ENCODE assay signal across 8 mouse cellular contexts in the genomic region with DNA sequence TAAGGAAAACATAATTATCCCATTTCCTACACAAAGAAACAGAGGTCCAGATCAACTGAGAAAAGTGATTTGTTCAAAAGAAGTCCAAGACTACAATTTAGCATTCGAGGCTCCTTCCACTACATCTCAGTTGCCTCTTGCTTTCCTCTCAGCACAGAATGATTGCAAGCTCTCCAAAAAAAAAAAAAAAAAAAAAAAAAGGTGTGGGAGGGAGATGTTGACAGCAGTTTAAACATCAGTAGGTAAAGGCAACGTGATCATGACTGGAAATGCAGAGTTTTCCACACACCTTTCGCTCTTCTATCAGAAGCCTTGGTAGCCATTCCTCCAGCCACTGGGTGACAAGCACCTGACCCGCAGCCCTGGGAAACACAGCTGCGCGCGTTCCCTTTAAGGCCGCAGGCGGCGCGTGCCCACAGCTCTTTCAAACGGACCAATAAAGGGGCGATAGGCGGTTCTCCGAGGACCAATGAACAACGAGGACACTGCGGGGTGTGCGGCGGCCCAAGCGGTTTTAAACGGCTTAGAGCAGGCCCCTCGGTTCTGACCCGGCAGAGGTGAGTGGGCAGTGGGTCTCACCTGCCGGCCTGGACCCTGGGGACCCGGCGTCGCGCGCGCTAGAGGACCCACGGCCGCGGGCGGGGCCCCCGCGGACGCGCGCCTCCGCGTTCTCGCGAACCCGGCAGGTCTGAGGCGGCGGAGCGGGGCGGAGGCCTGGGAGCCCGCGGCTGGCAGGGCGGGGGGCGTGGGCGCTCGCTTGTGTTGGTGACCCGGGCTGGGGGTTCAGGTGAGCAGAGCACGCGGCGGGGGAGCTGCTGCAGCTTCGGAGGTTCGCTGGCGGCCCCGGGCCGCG. TPM values are rescaled to one million over a fixed set of nuclear protein-coding genes. Genes with fewer than 3 reads are reported as not detected.
DNase-seq lines count a peak whose midpoint lies in the region; ATAC-seq and TF ChIP-seq lines count a peak whose summit lies in the region.

A gene (plus strand): TSS at position 469 of the 853 bp plus-strand sequence.

- intact Hi-C loops in heart, postnatal 36 days (cut with DNase I): loop anchor here (1.0 kb wide), 1 partner anchor 11 kb away; no protein-coding TSS in a partner anchor

- peak within 1 kb of the TSS; percentile 96 for H3K9ac ChIP-seq in forebrain, embryonic 16.5 days (replicated peaks; ENCODE audit: low read depth, low read length)
- H3K9ac ChIP-seq in lung, embryonic 14.5 days: peak within 1 kb of the TSS; percentile 96

- TF ChIP-seq CTCF in G1E (IDR thresholded peaks at IDR 0.05; ENCODE audit: low read depth, low read length): no peak
- TF ChIP-seq CTCF in layer of hippocampus, adult 2 months (conservative IDR thresholded peaks at IDR 0.05): peak; percentile 78
- TF ChIP-seq CTCF in lung, embryonic 14.5 days (IDR thresholded peaks at IDR 0.05; ENCODE audit: low read depth): peak; percentile 58
- no peak for TF ChIP-seq CTCF in olfactory bulb, adult 2 months (IDR thresholded peaks at IDR 0.05; ENCODE audit: insufficient read depth, low read depth, low read length)
- 0 out of 2 replicates have a peak, but pooled peaks have one; percentile 43 for TF ChIP-seq CTCF in thymus, adult 2 months (IDR thresholded peaks at IDR 0.05; ENCODE audit: borderline replicate concordance, control insufficient read depth, extremely low read depth, insufficient read depth, low read length, poor library complexity)

- H3K4me3 ChIP-seq in G1E (ENCODE audit: low read depth, low read length): peak within 1 kb of the TSS; percentile 92
- H3K4me3 ChIP-seq in forebrain, embryonic 16.5 days (replicated peaks; ENCODE audit: low read length): peak within 1 kb of the TSS; percentile 70
- H3K4me3 ChIP-seq in layer of hippocampus, adult 2 months: peak within 1 kb of the TSS; percentile 83
- H3K4me3 ChIP-seq in lung, embryonic 14.5 days (ENCODE audit: low read depth, low read length): peak within 1 kb of the TSS; percentile 99
- H3K4me3 ChIP-seq in olfactory bulb, adult 2 months (ENCODE audit: insufficient read depth, low read depth, low read length): peak within 1 kb of the TSS; percentile 90
- peak within 1 kb of the TSS; percentile 74 for H3K4me3 ChIP-seq in thymus, adult 2 months (ENCODE audit: control insufficient read depth, insufficient read depth, low read length)

- peak within 1 kb of the TSS; percentile 86 for H3K4me2 ChIP-seq in forebrain, embryonic 16.5 days (ENCODE audit: low read length)
- H3K4me2 ChIP-seq in lung, embryonic 14.5 days: peak within 1 kb of the TSS; percentile 75

- H3K36me3 ChIP-seq in G1E (replicated peaks): peaks cover 19% of the 10 kb centered on the region
- H3K36me3 ChIP-seq in forebrain, embryonic 16.5 days (ENCODE audit: control insufficient read depth, insufficient read depth): no peaks in the 10 kb centered on the region
- peaks cover 8% of the 10 kb centered on the region; the same call in 1 of the 2 replicates for H3K36me3 ChIP-seq in lung, embryonic 14.5 days (ENCODE audit: insufficient read depth)
- no peaks in the 10 kb centered on the region for H3K36me3 ChIP-seq in thymus, adult 2 months (ENCODE audit: control insufficient read depth, insufficient read depth, low read length)

- peak within 1 kb of the TSS; percentile 61 for H3K27ac ChIP-seq in forebrain, embryonic 16.5 days (ENCODE audit: low read length)
- peak within 1 kb of the TSS; percentile 95 for H3K27ac ChIP-seq in layer of hippocampus, adult 2 months
- peak within 1 kb of the TSS; percentile 87 for H3K27ac ChIP-seq in lung, embryonic 14.5 days (ENCODE audit: low read depth)
- no peak within 1 kb of the TSS for H3K27ac ChIP-seq in olfactory bulb, adult 2 months (ENCODE audit: insufficient read depth, low read depth, low read length)
- H3K27ac ChIP-seq in thymus, adult 2 months (ENCODE audit: control insufficient read depth, insufficient read depth, low read length): peak within 1 kb of the TSS; percentile 1; the same call in 1 of the 2 replicates

- TF ChIP-seq POLR2A in olfactory bulb, adult 2 months (IDR thresholded peaks at IDR 0.05; ENCODE audit: insufficient read depth, low read depth, low read length): peak; percentile 45; the same call in 1 of the 2 replicates
- TF ChIP-seq POLR2A in thymus, adult 2 months (IDR thresholded peaks at IDR 0.05; ENCODE audit: control insufficient read depth, extremely low read depth, insufficient read depth, low read length, poor library complexity): 0 out of 2 replicates have a peak, but pooled peaks have one; percentile 30

- peaks cover 5% of the 10 kb centered on the region; the same call in 1 of the 2 replicates for H3K27me3 ChIP-seq in G1E (ENCODE audit: insufficient read depth, low read length)
- H3K27me3 ChIP-seq in forebrain, embryonic 16.5 days (replicated peaks; ENCODE audit: control insufficient read depth, insufficient read depth, low read length): no peaks in the 10 kb centered on the region
- H3K27me3 ChIP-seq in lung, embryonic 14.5 days (ENCODE audit: insufficient read depth, low read length): no peaks in the 10 kb centered on the region
- H3K27me3 ChIP-seq in thymus, adult 2 months (ENCODE audit: control insufficient read depth, insufficient read depth, low read length): no peaks in the 10 kb centered on the region

- ATAC-seq in G1E (ENCODE audit: extremely low read depth, insufficient number of reproducible peaks, low FRiP score, poor library complexity, severe bottlenecking): peak; percentile 96
- peak; percentile 99 for ATAC-seq in forebrain, embryonic 16.5 days
- ATAC-seq in lung, embryonic 14.5 days (ENCODE audit: insufficient read depth): peak; percentile 100

- peak; percentile 95 for DNase-seq in G1E (ENCODE audit: low spot score)
- peak; percentile 93 to 95 for DNase-seq in cerebellum, adult 18-20 months
- peak; percentile 89 to 93 for DNase-seq in heart, postnatal 36 days
- DNase-seq in layer of hippocampus, adult 2 months (ENCODE audit: low spot score in 2 of 2): peak; percentile 90 to 94
- DNase-seq in lung, embryonic 14.5 days: peak; percentile 97
- DNase-seq in thymus, adult 2 months: peak; percentile 90

- under 1% methylated on average over 59 of the region's 64 CpGs for WGBS in forebrain, embryonic 16.5 days
- WGBS in lung, embryonic 14.5 days: under 1% methylated on average over 60 of the region's 64 CpGs
- WGBS in olfactory bulb, adult 2 months: 1% methylated on average over 64 of the region's 64 CpGs
- WGBS in thymus, adult 2 months: under 1% methylated on average over 64 of the region's 64 CpGs

- H3K9me3 ChIP-seq in G1E (replicated peaks): no peaks in the 10 kb centered on the region; the same call in 1 of the 2 replicates
- no peaks in the 10 kb centered on the region for H3K9me3 ChIP-seq in forebrain, embryonic 16.5 days (ENCODE audit: control insufficient read depth, low read length)
- H3K9me3 ChIP-seq in lung, embryonic 14.5 days (ENCODE audit: low read depth, low read length): no peaks in the 10 kb centered on the region

- H3K4me1 ChIP-seq in G1E (ENCODE audit: insufficient read depth, low read depth, low read length): peaks cover 15% of the 10 kb centered on the region
- peaks cover 15% of the 10 kb centered on the region for H3K4me1 ChIP-seq in forebrain, embryonic 16.5 days (replicated peaks; ENCODE audit: control insufficient read depth, insufficient read depth, low read length)
- H3K4me1 ChIP-seq in lung, embryonic 14.5 days (ENCODE audit: insufficient read depth): no peaks in the 10 kb centered on the region
- H3K4me1 ChIP-seq in olfactory bulb, adult 2 months (ENCODE audit: control insufficient read depth, insufficient read depth, low read length): no peaks in the 10 kb centered on the region
- peaks cover 3% of the 10 kb centered on the region for H3K4me1 ChIP-seq in thymus, adult 2 months (replicated peaks; ENCODE audit: control insufficient read depth, insufficient read depth, low read length)

RNA-seq across cellular contexts. Expression of the gene that starts here (rescaled TPM):
- total RNA-seq in G1E (2014; fragmentation: Nextera tagmentation) (120 and 153 TPM in 2 replicates), G1E (2017) (81.2 and 97.6 TPM in 2 replicates)
- polyA plus RNA-seq in G1E (2012): 3.0 and 3.8 TPM in 2 replicates
- 133 and 141 TPM in 2 replicates for polyA plus RNA-seq in forebrain, embryonic 16.5 days (2015; fragmentation: Nextera tagmentation; extraction: Ambion mirVana)
- total RNA-seq in heart, postnatal 36 days (2021): 10 to 100 TPM; 46.9 to 53.5 TPM
- 100 to 1,000 TPM; 111 to 115 TPM for total RNA-seq in layer of hippocampus, adult 2 months (2021)
- polyA plus RNA-seq in lung, embryonic 14.5 days (2014; fragmentation: Nextera tagmentation; extraction: Ambion mirVana): 96.3 and 106 TPM in 2 replicates
- polyA plus RNA-seq in olfactory bulb, adult 2 months (2012; ENCODE audit: insufficient read depth, insufficient read length, low replicate concordance, missing spikeins): 291 and 393 TPM in 2 replicates
- 20.9 and 24.0 TPM in 2 replicates for polyA plus RNA-seq in thymus, adult 2 months (2012; rRNA removed)

Comparison
In these comparisons a context has a peak if more than half of its experiments do, and no peak if none do; other contexts are left out.
1. CTCF ChIP-seq: peak in layer of hippocampus, adult 2 months (single experiment), lung, embryonic 14.5 days (single experiment) and thymus, adult 2 months (single experiment); none in G1E (single experiment) and olfactory bulb, adult 2 months (single experiment).
2. Peak in every context shown above with its lines, with median percentiles within 50 percentile points of each other: ATAC-seq, DNase-seq and H3K4me3 ChIP-seq.